Mouse (Mus musculus) olfactory bulb, adult 2 months (tissue): Measurements from ENCODE around the gene Glb1.

Experiments
- CTCF ChIP-seq: fragments of 200-500 bp; IDR thresholded peaks from 2 replicates; pipeline ENCODE4 v1.5.1; 2012; ENCODE audit warnings: low read depth, mild to moderate bottlenecking, low read length, moderate library complexity; ENCODE audit not compliant: insufficient read depth
- POLR2A ChIP-seq: fragments of 200-500 bp; IDR thresholded peaks from 2 replicates; pipeline ENCODE4 v1.6.1; 2012; ENCODE audit warnings: mild to moderate bottlenecking, low read depth, low read length, moderate library complexity; ENCODE audit not compliant: insufficient read depth

GRCm38 (mm10) chr9:114522041-114522440 lies 121.2 kb downstream of the Glb1 start:
- TF ChIP-seq CTCF = no peak
- TF ChIP-seq POLR2A = no peak
